Mouse (Mus musculus) spleen, postnatal 14 days (tissue): ENCODE results near the gene Sparcl1.
A peak's percentile ranks its signal among the peaks of the same experiment; 100 is the strongest.

ENCODE experiments used
- DNase-seq, 2 experiments: peaks; one replicate each; pipeline ENCODE4 v3.0.0; 2021 to 2022; ENCODE audit warnings: low spot score in 2 of 2

Gene Sparcl1

DNA sequence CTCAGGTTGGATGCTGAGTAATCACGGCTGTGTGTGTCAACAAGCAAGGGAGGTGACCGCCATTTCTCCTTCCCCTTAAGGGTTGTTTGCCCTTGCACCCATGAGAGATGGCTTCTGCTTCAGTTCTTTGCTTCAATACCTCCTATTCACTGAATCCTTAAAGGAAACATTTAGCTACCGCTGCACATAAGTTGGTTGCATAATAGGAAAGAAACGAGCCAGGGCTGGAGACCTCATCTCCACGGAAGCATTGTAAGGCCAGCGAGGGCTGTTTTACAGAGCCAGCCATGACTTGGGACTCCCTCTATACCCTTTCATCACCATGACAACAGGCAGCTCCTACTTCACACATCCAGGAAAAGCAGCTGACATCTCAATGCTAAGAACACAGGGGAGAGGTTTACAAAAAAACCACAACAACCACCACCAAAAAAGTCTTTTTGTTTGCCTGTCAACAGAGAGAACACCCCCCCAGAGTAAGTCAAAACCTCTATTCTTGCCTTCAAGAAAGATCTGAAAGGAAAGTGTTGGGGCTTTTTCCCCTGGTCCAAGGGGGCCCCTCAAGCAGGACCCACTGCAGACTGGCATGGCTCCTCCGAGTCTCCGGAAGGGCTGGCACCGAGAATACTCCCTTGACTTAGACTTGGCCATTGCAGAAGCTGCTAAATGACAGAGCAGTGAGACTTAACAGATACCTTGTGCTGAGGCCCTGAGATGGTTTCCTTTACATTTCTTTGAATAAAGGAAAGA is 3.2 kb downstream of the Sparcl1 start:
- DNase-seq = no peak

DNA sequence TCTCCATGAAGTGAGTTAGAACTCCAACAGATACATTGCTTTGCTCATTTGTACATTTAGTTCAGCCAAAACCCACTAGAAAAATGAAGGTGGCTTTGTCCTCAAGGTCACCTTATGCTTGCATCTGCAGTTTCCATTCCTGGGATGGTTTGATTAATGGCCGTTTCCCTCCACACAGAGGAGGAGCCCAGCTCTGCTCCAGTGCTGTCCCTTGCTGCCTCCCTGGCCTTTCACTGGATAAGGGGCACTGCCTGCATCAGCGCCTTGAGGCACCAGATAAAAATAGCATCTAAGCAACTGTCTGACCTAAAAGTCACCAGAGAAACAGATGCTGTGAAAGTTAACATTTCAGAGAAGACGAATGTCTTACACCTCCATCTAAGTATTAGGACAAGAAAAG is 4.0 kb downstream of the Sparcl1 start:
- DNase-seq = no peak

DNA sequence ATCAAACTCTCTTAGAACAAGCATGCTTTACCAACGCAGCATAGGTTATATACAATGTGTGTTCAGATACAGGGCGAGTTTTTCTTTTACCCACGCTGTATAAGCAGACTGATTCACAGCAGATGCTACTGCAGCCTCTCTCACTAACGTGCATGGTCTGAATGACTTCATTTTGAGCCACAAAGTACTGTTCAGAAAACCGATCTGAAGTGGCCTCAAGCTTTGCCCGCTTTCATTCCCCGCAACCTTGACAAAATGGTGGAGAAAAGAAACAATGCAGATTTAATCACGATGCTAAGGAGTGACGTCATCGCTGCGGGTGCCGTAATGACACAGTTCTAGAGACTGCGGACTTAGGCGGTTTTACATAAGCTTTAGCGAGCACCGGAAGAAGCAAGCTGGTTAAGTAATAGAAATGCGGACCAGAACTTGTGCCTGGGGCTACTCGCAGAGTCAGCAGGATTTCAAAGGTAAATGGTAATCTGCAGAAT is 4.6 kb downstream of the Sparcl1 start:
- no peak for DNase-seq

DNA sequence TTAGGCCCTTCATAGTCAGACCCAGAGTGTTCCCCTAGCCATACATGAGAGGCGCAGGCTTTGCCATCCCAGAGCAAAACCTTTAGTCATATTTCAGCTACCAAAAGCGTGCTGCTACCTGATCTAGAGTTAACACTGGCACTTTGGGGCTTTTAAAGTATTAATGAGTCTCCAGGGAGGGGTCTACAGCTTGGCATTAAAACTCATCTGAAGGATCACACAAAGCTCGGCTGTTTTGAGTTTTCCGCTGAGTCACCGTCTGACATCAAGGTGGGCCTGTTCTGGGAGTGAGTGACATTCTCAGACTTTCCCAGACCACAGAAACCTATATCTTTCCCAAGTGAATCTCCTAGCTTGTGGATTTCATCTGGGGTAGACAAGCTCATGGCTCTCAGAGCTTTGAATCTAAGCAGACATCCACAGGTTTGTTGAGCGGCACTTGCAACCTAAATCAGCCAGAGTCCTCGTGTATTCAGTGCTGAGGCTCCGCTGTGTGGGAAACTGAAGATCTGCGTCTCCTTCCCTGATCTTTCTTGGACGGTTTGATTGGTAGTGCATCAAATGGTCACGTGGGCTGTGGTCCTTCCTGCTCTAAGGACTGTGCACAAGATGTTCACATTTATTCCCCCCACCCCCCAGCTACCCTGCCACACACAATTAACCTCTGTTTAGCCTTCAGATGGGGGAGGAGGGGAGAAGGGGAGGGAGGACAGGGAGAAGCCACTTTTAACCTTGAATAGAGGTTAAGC is 5.2 kb downstream of the Sparcl1 start:
- DNase-seq = no peak

DNA sequence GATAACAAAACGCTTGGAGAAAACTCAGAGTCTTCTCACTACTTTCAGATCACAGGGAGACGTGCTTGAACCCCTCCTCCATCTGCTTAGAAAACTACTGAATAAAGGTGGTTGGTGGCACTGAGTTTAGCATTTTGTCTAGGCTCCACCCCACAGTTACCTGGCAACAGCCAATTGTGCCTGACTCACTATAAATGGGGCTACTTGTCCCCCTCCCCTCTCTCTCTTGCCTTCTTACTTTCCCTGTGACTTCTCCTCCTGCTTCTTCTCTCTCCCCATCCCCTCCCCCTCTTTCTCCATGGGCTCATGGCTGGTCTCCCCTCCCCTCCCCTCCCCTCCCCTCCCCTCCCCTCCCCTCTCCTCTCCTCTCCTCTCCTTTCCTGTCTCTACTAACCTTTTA is 9.4 kb downstream of the Sparcl1 start:
- DNase-seq = no peak

DNA sequence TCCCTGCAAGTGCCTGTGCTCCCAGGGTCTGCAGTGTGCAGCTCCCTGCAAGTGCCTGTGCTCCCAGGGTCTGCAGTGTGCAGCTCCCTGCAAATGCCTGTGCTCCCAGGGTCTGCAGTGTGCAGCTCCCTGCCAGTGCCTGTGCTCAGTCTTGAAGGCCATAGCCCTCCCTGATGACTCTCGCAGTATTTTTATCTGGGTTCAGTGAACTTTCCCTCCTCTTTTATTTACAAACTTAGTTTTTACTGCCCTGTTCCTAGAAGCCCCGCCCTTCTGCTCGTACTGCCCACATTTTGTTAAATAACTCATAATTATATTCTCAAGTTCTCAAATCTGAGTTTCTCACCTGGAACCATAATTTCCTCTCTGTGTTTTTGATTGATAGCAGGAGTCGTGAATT is 10.4 kb downstream of the Sparcl1 start:
- no peak for DNase-seq

DNA sequence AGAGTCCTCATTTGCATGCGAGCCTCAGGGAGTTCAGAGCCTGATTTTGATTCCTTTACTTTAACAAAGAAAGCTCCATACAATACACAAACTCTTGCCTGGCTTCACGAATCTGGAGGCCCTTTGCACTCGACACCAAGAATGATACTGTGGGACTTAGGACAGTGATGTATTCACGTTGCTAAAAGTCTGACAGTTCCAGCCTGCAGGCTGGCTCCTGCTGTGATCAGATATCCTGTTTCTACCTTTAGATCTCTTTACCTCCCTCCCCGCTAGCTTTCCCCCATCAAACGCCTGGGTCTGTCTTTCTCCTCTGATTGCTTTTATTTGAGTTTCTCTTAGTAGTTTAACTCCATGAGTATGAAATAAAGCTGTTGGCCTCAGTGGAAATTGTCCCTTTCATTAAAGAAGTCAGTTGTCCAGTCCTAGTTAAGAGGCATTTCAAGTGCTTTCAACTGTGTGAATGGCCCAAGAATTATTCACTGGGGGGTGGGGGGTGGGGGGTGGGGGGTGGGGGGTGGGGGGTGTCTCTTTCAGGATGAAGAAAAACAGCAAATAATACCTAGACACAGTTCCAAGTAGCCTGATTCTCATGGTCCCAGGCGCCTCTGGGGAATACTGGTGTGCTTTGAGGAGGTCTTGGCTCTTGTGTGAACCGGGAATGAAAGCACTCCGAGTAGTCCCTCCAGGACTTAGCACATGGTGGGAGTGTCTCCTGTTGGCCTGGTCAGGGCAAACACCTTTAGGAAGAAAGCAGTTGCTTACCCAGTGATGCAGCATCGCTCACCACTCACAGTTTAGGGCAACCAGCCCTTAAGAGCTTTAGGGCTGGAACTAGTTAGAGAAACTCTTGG is 11.6 kb downstream of the Sparcl1 start:
- DNase-seq = no peak

DNA sequence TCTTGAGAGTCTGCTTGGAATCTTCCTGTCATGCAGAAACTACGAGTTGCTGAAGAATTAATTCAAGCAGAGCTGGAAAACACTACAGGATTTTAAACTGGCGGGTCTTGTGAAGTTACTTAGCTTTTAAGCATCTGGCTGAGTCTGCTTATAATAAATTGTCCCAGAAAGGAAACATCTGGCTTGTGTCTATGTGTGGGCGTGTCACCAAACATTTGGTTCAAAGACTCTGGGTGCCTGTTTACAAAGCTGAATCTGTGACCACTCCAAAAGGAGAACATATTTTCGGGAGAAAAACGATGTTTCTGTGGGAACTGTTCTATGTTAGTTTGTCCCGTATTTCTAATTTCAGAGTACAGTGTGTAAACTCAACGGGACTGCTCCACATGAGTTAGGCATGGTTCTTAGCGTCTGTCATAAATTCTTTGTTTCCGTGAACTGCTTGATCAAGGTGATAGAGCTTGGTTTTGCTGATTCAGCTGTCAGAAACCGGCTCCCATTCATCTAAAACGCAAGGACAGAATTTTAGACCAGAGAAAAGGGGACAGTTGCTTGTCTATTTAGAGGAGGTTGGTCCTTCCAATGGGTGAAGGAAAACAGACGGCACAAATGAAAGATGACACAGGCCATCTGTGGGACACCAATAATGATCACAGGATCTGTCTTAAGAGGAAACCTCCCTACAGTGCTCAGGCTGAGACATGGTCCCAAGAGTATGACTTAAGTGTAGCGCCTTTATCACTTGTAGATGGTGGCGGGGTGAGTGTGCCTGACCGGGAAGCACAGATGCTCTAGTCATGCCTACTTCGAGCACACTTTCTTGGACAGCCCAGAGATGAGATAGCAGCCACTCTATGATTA is 17.2 kb downstream of the Sparcl1 start:
- DNase-seq = no peak

DNA sequence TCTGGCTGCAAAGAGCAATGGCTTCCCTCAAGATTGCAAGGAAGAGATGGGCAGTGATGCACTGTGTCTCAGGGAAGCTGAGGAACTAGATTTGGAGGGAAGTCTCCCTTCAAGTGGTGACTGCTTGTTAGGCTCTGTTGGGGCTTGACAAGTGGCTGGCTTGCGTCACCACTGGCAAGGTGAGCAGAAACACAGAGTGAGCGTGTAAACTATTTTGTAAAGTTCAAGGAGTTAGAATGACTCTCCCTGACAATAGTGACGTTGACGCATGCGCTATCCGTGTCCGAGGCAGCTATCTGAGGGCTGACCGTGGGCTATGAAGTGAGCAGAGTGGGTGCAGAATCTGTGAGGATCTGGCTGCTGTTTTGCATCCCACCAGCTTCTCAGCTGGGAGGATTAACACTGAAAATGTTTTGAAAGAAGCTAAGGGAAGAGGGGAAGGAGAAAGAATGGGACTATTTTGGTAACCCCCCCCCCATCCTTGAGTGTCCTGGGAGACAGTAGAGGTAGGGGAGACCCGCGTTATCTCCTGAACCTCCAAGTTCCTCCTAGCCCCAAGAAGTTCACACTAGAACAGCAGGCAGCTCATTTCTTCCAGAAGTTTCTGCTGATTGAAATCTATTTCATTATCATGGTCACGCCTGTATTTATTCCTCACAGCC is 18.0 kb downstream of the Sparcl1 start:
- no peak for DNase-seq

DNA sequence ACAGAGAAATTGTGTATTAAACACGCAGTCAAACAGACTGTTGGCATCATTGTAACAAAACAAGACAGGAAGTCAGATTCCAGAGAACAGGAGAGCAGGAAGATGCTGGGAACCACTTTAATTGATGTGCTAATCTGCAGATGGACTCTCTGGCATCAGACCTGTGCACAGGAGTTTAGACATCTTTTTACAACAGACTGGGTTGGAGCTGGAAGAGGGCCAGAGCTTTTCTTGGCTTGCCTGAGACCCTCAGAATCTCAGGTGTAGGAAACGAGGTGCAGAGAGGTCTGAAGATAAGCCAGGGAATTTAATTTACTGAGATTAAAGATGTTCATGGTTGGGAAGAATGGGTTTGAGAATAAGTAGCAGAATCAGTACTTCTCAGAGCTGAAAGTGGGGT is 23.8 kb downstream of the Sparcl1 start:
- DNase-seq = no peak

DNA sequence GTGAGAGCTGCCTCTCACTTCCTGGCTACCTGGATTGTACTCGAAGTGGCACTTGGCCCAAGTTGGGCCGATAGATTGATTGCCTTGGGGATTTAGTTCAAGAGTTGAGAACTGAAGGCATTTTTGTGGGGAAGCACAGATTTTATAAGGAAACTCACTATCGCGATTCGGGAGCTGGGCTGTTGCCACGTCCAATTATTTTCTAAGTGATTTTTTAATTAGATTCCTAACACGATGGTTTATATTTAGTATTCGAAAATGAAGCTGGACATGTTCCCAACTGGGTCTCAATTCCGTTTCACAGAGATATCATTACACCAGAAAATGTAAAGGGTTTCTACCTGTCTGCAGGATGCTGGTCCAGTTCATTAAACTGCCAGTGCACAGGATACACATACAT is 28.2 kb downstream of the Sparcl1 start:
- no peak for DNase-seq

DNA sequence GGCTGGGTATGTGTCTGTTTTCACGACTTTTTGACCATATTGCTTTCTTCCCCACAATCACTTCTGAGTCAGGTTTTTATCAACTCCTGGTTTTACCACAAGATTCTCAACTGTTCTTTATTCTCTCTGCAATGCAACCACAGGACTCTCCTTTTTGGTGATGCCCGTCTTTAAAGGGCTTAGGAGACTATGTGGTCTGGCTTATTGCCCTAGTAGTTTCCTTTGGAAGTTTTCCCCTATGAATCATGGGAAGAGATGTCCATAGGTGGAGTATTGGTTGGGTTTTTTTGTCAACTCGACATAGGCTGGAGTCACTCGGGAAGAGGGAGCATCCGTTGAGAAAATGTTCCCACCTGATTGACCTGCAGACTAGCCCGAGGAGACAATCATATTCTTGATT is 32.8 kb downstream of the Sparcl1 start:
- no peak for DNase-seq

DNA sequence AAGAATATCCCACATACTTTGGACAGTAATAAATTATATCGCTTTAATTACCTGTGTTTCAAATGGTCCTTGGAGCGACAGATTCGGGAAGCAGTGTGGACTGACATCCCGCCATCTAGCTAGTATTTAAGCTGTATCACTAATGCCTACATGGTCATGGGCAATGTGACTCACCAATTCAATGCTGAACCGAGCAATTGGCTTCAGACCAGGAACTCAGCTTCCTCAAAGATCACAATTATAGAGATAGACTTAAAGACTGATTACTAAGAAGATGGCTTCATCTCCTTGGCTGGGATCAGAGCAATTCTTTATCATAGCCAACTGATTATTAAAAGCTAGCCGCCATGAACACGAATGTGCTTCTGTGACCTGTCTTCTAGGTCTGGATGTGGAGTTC is 36.0 kb downstream of the Sparcl1 start, which contains the start of gene Gm17660:
TSS of gene Gm17660 (minus strand) at position 101 of the 400 bp plus-strand sequence.
- DNase-seq = no peak

DNA sequence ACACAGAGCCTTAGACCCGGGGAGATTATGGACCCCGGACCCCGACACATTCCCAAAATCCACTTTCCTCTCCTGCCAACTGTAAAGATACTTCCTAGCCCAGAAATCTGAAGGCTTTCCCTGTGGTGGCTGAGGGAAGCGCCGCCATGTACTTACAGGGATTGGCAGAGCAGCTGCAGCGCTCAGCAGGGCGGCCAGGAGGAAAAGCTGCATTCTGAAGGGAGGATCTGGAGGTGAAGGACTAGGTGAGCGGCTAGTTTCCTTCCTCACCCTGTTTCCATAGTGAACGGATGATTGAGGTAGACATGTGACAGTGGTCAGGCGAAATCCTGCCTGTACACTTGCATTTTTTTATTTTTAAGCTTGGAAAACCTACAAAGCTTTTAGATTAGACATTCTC is 37.2 kb downstream of the Sparcl1 start:
- no peak for DNase-seq

DNA sequence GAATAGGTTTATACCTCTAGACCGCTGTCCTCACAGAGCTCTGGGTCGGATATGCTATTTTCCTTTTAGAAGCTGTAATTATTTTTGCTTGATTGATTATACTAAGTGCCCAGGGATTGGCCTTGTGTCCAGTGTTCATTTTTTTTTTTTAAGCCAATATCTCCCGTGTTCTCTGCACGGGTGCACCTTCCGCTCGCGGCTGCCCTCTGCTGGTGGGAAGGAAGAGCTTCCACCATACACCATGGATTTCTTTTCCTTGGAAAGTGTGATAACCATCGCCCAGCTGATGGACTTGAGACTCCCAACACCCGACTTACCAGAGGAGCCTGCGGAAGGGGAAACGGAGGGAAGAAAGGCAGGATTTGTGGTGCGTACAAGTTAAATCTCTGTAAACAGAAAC is 39.1 kb downstream of the Sparcl1 start:
- peak in 1 of 2 experiments; percentile 59 for DNase-seq

DNA sequence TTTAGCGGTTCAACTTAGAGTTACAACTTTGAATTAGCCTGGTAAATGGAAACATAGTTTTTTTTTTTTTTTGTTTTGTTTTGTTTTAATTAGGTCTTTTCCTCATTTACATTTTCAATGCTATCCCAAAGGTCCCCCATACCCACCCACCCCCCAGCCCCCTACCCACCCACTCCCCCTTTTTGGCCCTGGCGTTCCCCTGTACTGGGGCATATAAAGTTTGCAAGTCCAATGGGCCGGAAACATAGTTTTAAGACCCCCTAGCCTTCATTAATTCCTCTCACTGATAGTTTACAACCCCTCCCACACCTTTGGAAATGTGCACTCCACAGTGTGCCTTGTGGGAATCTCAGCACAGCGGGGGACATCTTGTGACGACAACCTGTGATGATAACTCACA is 39.9 kb downstream of the Sparcl1 start:
- no peak for DNase-seq

DNA sequence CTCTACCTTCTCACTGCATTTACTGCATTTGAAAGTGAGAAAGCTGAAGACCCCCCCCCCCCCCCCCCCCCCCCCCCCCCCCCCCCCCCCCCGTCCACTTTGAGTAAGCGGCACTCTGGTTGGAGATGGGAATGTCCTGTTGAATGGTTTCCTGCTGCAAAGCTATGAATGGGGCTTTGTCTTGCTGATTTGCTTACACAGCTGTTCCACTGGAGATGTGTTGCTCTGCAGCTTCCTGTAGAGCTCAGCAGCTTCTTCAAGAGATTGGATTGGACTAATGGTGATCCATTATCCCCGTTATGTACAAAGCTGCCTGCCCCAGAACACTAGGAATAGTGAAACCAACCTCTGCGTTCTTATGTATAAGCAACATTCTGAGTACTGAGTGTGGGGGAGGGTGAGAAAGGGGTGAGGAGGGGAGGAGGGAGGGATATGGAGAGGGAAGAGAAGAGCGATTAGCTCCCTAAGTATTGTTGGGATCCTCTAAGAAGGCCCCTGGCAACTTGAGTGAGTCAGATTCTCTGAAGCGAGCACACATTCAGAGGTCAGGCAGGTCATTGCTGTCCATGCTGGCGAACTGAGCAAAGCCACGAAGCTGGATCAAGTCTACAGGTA is 41.2 kb downstream of the Sparcl1 start:
- no peak for DNase-seq

DNA sequence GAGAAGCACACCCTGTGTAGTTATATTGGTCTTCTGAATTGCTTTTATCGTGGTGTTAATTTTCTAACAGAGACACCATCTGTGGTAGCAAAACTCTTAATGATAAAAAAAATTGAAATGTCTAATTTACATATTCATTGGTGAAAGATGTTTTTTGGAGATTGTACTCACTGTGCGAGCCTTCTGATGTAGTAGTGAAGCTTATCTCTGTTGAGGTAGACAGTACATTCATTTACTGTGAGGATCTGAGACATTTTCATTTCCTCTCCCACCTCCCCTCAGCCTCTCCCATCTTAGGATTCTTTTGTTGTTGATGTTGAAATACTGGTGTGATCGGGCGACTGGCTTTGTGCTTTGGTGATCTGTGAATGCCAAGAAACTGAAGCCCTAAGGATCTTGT is 42.5 kb downstream of the Sparcl1 start:
- no peak for DNase-seq

DNA sequence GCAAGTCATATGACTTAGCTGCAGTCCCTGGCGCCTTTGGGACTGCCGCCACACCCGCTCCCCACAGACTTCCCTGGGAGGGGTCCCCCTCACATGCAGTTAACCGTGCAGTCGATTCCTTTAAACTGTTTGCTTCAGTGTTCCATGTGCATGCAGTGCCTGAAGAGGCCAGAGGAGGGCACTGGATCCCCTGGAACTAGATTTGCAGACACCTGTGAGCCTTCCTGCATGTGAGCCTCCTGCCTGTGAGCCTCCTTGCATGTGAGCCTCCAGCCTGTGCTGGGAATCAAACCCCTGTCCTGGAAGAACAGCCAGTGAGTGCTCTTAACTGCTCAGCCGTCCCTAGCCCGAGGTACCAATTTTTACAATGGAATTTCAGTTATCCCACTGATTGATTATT is 44.8 kb downstream of the Sparcl1 start:
- no peak for DNase-seq
